Mouse (Mus musculus): ENCODE measurements around the gene Trim23.
"Not testable (repeated sequence)": the region's sequence is repeated elsewhere in the genome, so short reads cannot be mapped to it uniquely, and the experiment has no call there.

The Trim23 gene

DNA sequence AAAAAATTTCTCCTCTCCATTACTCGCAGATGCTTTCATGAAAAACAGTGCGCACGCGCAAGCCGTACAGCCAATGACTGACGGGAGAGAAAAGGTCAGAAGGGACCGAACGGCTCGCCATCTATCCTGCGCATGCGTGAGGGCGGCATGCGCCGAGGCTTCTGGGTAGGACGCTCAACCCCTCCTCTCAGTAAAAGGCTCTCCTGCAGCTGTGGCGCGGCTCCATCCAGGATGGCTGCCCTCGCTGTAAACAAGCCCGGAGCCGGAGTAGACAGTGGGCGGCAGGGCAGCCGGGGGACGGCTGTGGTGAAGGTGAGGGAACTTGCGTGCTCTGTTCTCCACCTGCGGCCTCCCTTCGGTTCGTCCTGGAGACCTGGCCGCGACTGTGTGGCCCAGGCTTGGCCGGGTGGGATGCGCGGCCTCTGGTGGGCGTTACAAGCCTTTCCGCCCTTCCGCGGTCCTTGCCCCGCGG, at the start of gene Trim23:
TSS of gene Trim23 (plus strand) at position 148 of the 472 bp plus-strand sequence.
- peak; percentile 96 to 97 for DNase-seq (ENCODE audit: low spot score in 2 of 2)

DNA sequence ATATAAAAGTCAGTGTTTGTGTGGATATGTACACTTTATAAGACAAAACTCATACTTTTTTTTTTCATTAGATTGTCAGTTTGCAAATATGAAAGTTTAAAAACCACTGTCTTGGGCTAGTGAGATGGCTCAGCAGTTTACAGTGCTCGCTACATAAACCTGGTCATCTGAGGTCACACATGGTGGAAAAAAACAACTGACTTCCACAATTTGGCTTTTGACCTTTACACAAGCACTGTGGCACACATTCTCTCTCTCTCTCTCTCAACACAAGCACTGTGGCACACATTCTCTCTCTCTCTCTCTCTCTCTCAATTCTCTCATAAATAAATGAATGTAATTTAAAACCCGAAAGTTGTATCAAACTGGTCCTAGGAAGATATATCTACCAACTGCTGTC, 46.0 kb upstream of the Trim23 start:
- DNase-seq (ENCODE audit: low spot score in 2 of 2): no peak

DNA sequence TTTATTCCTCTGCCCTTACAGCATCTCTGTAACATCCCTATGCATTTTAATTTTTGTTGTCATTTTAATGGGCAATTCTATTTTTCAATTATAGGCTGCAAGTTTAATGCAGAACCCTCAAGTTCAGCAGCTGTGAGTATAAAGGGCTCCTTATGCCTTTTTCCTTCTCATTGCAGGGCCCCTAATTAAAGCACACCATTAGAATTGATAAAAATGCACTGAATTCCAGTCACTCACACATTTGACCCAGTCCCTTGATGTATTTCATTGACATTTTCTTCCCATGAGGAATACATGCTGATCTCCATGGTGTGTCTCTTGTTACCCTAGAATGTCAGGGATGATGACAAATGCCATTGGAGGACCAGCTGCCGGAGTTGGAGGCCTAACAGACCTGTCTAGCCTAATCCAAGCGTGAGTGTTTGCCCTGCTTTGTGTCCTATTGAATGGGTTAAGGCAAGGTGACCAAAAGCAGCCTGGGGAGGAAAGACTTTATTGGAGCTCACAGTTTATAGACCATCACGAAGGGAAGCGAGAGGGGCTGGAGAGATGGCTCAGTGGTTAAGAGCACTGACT, 44.0 kb upstream of the Trim23 start:
- DNase-seq (ENCODE audit: low spot score in 2 of 2): no peak

GRCm38 (mm10) chr13:104139369-104140209, 39.0 kb upstream of the Trim23 start:
- DNase-seq (ENCODE audit: low spot score in 2 of 2): peak; percentile 75 to 85

DNA sequence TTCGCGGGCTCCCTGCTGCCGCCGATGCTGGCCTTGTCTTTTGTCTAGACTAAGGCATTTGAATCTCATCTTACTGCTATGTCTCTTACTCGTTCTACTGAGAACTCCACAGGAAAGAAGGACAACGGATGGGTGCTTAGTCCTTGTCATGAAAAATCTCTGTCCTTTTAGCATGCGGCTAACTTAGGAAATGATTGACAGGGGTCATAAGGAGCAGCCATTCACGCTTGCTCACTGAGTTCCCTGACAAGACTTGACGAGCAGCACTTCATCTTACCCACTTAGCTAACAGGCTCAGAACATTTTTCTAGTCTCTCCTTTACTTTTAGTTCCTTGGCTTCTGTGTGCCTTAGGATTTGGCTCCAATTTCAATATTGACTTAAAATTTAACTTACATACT, 33.7 kb upstream of the Trim23 start:
- DNase-seq (ENCODE audit: low spot score in 2 of 2): no peak

DNA sequence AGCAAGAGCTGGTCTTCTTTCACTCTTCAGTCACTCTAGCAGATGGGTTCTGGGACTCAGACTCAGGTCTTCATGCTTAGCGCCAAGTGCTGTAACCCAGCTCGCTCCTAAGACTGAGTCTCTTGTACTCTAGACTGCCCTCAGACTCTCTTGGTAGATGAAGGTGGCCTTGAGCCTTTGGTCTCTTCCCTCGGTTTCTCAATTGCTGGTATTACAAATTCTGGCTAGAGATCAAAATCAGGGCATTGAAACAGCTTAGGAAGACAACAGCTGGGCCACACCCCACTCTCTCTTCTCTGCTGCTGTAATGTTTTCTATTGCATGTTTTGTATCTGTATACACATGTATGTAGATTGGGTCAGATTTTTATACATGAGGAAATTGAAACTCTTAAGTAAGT, 33.0 kb upstream of the Trim23 start:
- DNase-seq (ENCODE audit: low spot score in 2 of 2): no peak

- no peak for DNase-seq (ENCODE audit: low spot score in 2 of 2)
These were observed 24.4 kb upstream of the Trim23 start for GRCm38 (mm10) chr13:104154180-104154579.

DNA sequence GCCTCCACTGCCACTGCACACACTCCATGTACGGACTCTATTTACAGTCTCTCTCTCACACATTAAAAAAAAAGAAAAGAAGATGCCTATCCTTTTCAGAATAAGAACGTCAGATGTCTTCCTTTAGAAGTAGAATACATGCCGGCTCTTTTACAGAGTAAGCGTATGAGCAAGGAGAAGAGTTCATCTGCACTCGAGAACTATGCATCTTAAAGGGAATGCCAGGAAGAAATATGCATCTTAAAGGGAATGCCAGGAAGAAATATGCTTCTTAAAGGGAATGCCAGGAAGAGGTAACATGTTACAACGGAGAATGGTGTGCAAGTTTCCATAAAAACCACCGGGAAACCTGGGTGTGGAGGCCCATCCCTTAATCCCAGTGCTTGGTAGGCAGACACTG, 23.5 kb upstream of the Trim23 start:
- DNase-seq (ENCODE audit: low spot score in 2 of 2): no peak

DNA sequence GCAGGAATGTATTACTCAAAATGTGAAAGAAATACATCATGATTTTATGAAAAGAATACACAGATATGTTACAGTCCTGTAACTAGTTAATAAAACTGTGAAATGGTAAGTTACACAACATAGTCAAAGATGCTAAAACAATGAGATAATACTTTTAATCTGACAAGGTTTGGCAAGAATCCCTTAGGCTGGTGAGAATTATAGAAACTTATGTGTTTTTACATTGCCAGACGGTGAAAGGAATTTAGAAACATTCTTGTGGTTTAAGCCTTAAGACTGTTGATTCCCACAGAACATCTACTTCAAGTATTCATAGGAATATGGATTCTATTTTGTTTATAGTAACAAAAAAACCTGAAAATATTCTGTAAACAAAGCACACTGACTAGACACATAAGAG, 22.9 kb upstream of the Trim23 start:
- no peak for DNase-seq (ENCODE audit: low spot score in 2 of 2)

- DNase-seq (ENCODE audit: low spot score in 2 of 2): no peak
These were observed 6.9 kb upstream of the Trim23 start for GRCm38 (mm10) chr13:104171711-104172110.

DNA sequence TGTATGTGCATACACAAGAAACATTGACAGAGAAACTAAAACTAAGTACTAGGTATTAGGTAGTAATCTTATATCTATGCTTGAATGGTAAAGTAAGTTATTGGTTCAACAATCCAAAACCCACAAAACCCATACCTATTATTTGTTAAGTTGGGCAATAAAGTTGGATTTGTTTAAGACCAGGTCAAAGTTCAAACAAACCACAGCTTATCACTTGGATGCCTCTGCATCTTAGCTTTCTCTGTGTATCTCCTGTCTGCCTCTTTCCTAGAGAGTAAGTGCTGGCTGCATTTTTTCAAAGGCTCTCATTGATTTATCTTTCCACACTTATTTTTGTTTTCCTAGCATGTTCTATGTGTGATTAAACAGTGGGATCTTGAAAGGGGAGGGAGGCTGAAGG, 6.1 kb upstream of the Trim23 start:
- no peak for DNase-seq (ENCODE audit: low spot score in 2 of 2)

DNA sequence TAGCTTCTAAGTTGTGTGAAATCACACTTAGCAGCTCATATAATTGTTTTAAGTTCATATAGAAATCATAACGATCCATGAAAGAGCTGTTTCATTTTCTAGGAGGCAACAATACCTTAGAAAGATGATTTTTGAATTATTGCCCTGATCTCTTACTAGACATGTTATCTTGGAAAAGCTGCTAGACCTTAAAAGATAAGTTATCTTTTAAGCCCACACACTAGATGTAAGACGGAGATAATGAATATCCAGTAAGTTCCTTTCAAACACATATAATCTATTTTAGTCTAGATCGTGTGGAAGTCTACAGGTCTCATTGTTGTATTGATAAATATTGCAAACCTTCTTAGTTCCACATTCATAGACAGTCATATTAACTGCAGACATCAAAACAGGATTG, 1.7 kb upstream of the Trim23 start:
- no peak for DNase-seq (ENCODE audit: low spot score in 2 of 2)

DNA sequence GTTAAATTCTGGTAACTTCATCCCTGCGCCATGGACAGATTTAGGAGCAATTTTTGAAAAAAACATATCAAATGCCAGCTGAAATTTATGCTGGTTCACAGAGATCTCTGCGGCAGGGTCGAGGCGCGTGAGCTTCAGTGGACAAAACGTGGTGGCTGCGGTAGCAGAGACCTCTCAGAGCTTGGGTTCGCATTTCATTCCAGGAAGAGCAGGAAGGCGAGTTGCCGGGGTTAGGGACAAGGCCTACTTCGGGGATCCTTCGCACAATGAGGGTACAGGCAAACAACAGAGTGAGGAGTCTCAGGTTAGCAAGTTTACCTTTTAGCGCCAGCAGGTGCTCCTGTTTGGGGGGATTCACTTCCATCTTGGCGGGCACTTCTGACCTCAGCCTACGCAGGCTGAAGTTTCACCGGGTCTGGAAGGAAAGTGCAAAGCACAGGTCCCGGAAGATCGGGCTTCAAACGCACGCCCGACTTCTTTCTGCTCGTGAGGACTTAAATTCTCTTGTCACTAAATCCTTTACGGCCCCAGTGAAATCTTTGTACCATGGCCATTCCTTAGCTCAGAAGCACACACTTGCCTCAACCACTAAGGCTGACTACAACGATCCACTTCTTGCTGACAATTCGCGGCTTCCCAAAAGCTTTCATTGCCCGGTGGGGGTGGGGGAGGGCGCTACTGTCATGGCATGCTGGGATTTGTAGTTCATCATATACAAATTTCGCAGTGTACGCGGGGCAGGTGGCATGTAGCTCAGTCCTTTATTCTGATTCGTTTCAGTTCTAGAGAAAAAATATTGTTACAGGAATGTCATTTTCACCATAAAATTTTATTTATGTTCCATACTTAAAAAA, 574 bp upstream of the Trim23 start, which contains the start of gene Trappc13:
TSS of gene Trappc13 (minus strand) at position 674 of the 854 bp plus-strand sequence.
- peak in 1 of 2 experiments; percentile 79 for DNase-seq (ENCODE audit: low spot score in 2 of 2)

DNA sequence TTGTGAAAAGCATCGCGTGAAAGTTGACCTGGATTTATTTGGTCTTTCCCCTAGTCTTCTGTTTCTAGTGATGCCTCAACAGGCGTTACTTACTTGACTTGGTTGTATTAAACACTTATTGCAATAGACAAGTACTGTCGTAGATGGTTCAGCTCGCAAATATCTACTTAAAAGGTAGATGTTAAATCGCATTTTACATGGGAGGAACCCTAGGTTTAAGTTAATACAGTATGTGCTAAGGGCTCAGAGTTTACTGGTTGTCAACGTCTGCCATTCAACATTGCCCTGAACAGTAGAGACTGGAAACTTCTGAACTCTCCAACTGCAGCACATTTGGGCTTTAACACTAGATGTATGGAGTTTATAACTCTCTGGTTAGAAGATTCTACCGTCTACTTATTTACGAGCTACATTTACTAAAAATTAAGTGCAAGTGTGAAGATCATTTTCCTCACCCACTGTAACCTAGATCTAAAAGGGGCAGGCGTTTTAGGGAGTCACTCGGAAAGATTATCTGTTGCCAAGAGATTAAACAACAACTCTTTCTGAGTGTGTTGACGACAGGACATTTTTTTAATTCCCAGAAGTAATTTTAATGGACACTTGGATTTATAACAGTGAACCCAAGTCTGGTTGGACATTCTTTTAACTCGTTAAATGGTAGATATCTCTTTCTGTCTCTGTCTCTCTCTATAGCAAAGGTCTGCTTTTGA, 735 bp downstream of the Trim23 start:
- no peak for DNase-seq (ENCODE audit: low spot score in 2 of 2)

- no peak for DNase-seq (ENCODE audit: low spot score in 2 of 2)
These were observed 8.8 kb downstream of the Trim23 start for GRCm38 (mm10) chr13:104187357-104187756.

DNA sequence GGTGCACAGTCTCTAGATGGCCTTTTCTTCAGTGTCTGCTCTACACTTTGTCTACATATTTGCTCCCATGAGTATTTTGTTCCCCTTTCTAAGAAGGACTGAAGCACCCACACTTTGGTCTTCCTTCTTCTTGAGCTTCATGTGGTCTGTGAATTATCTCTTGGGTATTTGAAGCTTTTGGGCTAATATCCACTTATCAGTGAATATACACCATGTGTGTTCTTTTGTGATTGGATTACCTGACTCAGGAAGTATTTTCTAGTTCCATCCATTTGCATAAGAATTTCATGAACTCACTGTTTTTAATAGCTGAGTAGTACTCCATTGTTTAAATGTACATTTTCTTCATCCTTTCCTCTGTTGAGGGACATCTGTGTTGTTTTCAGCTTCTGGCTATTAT, 17.3 kb downstream of the Trim23 start:
- DNase-seq (ENCODE audit: low spot score in 2 of 2): not testable (repeated sequence)

- no peak for DNase-seq (ENCODE audit: low spot score in 2 of 2)
These were observed 25.7 kb downstream of the Trim23 start for GRCm38 (mm10) chr13:104204313-104204712.

DNA sequence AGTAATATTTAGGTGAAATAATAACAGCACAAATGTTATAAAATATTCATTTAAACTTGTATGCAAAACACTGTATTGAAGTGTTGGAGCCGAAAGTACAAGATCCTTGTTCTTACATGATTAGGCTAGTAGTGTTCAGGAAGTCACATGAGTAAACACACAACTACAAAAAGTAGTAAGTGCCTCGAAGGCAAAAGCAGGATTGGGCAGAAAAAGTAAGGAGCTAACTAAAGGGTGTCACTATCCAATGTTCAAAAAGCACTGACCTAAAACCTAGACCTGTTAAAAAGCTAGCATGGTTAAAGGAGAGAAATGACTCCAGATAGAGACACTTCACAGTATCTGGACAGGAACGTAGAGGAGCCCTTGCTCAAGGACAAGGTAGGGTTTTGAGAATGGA, 48.9 kb downstream of the Trim23 start:
- no peak for DNase-seq (ENCODE audit: low spot score in 2 of 2)

DNA sequence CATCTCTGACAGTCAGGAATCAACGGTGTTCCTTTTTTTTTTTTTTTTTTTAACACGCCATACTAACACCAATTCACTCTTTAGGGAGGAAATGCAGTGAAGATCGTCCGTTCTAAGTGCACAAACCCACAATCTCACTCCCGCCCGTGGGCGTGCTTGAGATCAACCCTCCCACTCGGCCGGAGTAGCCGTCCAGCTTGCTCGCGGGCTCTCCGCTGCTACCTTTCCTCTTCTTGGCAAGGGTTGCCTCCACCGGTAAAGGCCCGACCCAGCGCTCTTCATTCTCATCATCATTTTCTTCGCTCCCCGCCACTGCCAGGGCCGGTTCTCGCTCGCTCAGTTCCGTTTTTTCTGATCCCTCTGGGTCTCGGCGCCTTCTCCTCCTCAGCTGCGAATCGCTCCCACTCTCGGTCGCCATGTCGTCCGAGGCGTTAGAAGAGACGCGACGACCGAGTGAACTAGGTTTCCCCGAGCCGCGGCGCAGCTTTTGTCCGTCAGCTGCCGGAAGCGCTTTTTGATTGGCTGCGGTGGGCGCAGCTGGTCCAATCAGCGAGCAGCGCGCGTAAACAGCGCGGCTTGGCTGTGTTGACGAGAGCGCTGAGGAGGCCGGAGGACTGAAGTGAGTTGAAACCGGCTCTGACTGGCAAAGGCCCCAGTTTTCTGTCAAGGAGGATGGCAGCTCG, 49.9 kb downstream of the Trim23 start, which contains the start of the genes Cenpk and Ppwd1:
TSS of gene Cenpk (plus strand) at position 228 of the 683 bp plus-strand sequence.
TSS of gene Ppwd1 (minus strand) at position 460 of the 683 bp plus-strand sequence.
- peak; percentile 92 to 95 for DNase-seq (ENCODE audit: low spot score in 2 of 2)

DNA sequence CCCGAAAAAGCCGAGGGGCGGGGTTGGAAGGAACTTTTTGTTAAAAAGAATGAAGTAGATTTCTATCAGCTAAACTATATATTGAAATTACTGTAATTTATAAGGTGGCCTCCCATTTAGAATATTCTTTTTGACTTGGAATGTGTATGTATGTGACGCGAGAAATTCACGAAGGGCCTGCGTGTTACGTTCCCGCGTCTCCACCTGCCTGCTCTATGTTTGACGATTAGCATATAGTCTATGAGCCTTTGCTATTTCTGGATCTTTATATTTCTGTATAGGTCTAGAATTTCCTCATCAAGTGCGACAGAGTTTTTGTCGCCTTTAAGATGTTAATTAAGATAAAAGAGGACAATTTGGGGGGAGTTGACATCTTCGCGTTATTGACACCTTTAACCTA, 50.6 kb downstream of the Trim23 start:
- no peak for DNase-seq (ENCODE audit: low spot score in 2 of 2)
